Mouse (Mus musculus) neural tube, embryonic 13.5 days (tissue): ENCODE data around the gene Pcgf1. TPM values are rescaled to one million over a fixed set of nuclear protein-coding genes. Genes with fewer than 3 reads are reported as not detected.

Experiments used
- ATAC-seq: fragments of 200-750 bp; cut with Nextera tagmentation; 2 replicates; pipeline ENCODE4 v1.8.0; 2017; ENCODE audit warnings: low read depth, mild to moderate bottlenecking, moderate TSS enrichment, moderate library complexity
- H3K27ac ChIP-seq: fragments of 300-500 bp; sonication (generic); replicated peaks from 2 replicates; pipeline ENCODE4 v1.5.1; 2015; ENCODE audit warnings: moderate library complexity, mild to moderate bottlenecking, inconsistent platforms
- H3K27me3 ChIP-seq: fragments of 300-500 bp; sonication (generic); 2 replicates; pipeline ENCODE4 v1.6.1; 2015; ENCODE audit warnings: mild to moderate bottlenecking, inconsistent platforms
- H3K36me3 ChIP-seq: fragments of 300-500 bp; sonication (generic); 2 replicates; pipeline ENCODE4 v1.6.1; 2015; ENCODE audit warnings: mild to moderate bottlenecking, inconsistent platforms
- H3K4me1 ChIP-seq: fragments of 300-500 bp; sonication (generic); replicated peaks from 2 replicates; pipeline ENCODE4 v1.6.1; 2015; ENCODE audit warnings: inconsistent platforms
- H3K4me2 ChIP-seq: fragments of 300-500 bp; sonication (generic); 2 replicates; pipeline ENCODE4 v1.6.1; 2015; ENCODE audit warnings: inconsistent platforms, mild to moderate bottlenecking, moderate library complexity
- H3K4me3 ChIP-seq: fragments of 300-500 bp; sonication (generic); 2 replicates; pipeline ENCODE4 v1.5.1; 2015; ENCODE audit warnings: mild to moderate bottlenecking, inconsistent platforms
- H3K9ac ChIP-seq: fragments of 300-500 bp; sonication (generic); 2 replicates; pipeline ENCODE4 v1.6.1; 2015; ENCODE audit warnings: moderate library complexity, mild to moderate bottlenecking, inconsistent platforms
- H3K9me3 ChIP-seq: fragments of 300-500 bp; sonication (generic); 2 replicates; pipeline ENCODE4 v1.6.1; 2016; ENCODE audit warnings: inconsistent platforms
- WGBS: fragments of 180-500 bp; shearing (Covaris S2); methylation state at CpG from one replicate; pipeline ENCODE4 v1.1.7; 2015; 5-methylcytosine and 5-hydroxymethylcytosine counted together
- polyA plus RNA-seq: library from polyadenylated mRNA; unstranded; fragments of >200 nt; fragmentation: Nextera tagmentation; extraction: Ambion mirVana; gene quantifications from 2 replicates; pipeline ENCODE4 v1.2.1, GENCODE M21; 2015

Pcgf1 gene
- polyA plus RNA-seq, 1 experiment from 2014 or later, result 55.2 TPM

GRCm38 (mm10) chr6:83108762-83109668 is 31.3 kb downstream of the Pcgf1 start, which contains the start of gene Mrpl53:
Mrpl53 (plus strand) TSS chr6:83109040.
- peaks cover 19% of the 10 kb centered on the region for H3K36me3 ChIP-seq
- under 1% methylated on average over 76 of the region's 76 CpGs for WGBS
- H3K27ac ChIP-seq, result peak within 1 kb of the TSS; percentile 88
- H3K4me1 ChIP-seq, result peaks cover 25% of the 10 kb centered on the region
- H3K4me2 ChIP-seq, result peak within 1 kb of the TSS; percentile 93
- peak; percentile 85 for ATAC-seq
- H3K4me3 ChIP-seq, result peak within 1 kb of the TSS; percentile 90
- no peaks in the 10 kb centered on the region for H3K9me3 ChIP-seq
- H3K9ac ChIP-seq, result peak within 1 kb of the TSS; percentile 91
- H3K27me3 ChIP-seq, result no peaks in the 10 kb centered on the region

- no peak overlapping the region for H3K27ac ChIP-seq
- H3K36me3 ChIP-seq, result peaks cover 13% of the 10 kb centered on the region
- no peak overlapping the region for H3K4me2 ChIP-seq
- no peak overlapping the region for H3K9ac ChIP-seq
- no peaks in the 10 kb centered on the region for H3K9me3 ChIP-seq
- no peaks in the 10 kb centered on the region for H3K27me3 ChIP-seq
- no peak for ATAC-seq
- WGBS, result 90% methylated on average over 4 of the region's 4 CpGs
- H3K4me1 ChIP-seq, result peaks cover 43% of the 10 kb centered on the region
- no peak overlapping the region for H3K4me3 ChIP-seq
These were observed 34.0 kb downstream of the Pcgf1 start for GRCm38 (mm10) chr6:83111510-83112136.

- H3K4me1 ChIP-seq, result peaks cover 57% of the 10 kb centered on the region
- H3K9ac ChIP-seq, result peak within 1 kb of the TSS; percentile 91
- H3K4me2 ChIP-seq, result peak within 1 kb of the TSS; percentile 99
- peak within 1 kb of the TSS; percentile 82 for H3K27ac ChIP-seq
- ATAC-seq, result peak; percentile 86
- peak within 1 kb of the TSS; percentile 83 for H3K4me3 ChIP-seq
- no peaks in the 10 kb centered on the region for H3K9me3 ChIP-seq
- peaks cover 41% of the 10 kb centered on the region for H3K36me3 ChIP-seq
- H3K27me3 ChIP-seq, result no peaks in the 10 kb centered on the region
- WGBS, result 1% methylated on average over 53 of the region's 58 CpGs
These were observed 37.5 kb downstream of the Pcgf1 start, which contains the start of gene Mogs for GRCm38 (mm10) chr6:83115011-83115671. Mogs (plus strand) TSS chr6:83115496.

- Histone ChIP-seq H3K27ac (peak overlapping the region; percentile 82), H3K4me3 (peak overlapping the region; percentile 83), H3K9ac (peak overlapping the region; percentile 91), H3K27me3 (no peaks in the 10 kb centered on the region), H3K4me1 (peaks cover 59% of the 10 kb centered on the region), H3K9me3 (no peaks in the 10 kb centered on the region), H3K4me2 (peak overlapping the region; percentile 99), H3K36me3 (peaks cover 41% of the 10 kb centered on the region)
- ATAC-seq, result peak; percentile 45
- 3% methylated on average over 32 of the region's 48 CpGs for WGBS
These were observed 38.2 kb downstream of the Pcgf1 start for GRCm38 (mm10) chr6:83115682-83116372.

- Histone ChIP-seq H3K9ac (peak overlapping the region; percentile 91), H3K27me3 (no peaks in the 10 kb centered on the region), H3K4me2 (peak overlapping the region; percentile 99), H3K4me1 (peaks cover 60% of the 10 kb centered on the region), H3K4me3 (peak overlapping the region; percentile 83), H3K36me3 (peaks cover 33% of the 10 kb centered on the region), H3K27ac (peak overlapping the region; percentile 82; the same call in 1 of the 2 replicates), H3K9me3 (no peaks in the 10 kb centered on the region)
- WGBS, result 79% methylated on average over 11 of the region's 11 CpGs
- no peak for ATAC-seq
These were observed 38.9 kb downstream of the Pcgf1 start for GRCm38 (mm10) chr6:83116373-83117164.

DNA sequence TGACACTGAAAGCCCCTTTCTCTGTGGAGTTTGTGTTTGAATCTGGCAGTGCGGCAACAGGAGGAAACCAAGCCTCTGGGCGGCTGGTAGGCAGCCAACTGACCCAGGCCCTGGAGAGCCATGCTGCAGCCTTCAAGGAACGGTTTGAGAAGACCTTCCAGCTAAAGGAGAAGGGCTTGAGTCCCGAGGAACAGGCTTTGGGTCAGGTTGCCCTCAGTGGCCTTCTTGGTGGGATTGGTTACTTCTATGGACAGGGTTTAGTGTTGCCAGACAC is 39.4 kb downstream of the Pcgf1 start:
- Histone ChIP-seq H3K27ac (no peak overlapping the region), H3K4me2 (peak overlapping the region; percentile 99), H3K4me3 (peak overlapping the region; percentile 83), H3K9me3 (no peaks in the 10 kb centered on the region), H3K36me3 (peaks cover 32% of the 10 kb centered on the region), H3K4me1 (peaks cover 60% of the 10 kb centered on the region), H3K9ac (peak overlapping the region; percentile 91; the same call in 1 of the 2 replicates), H3K27me3 (no peaks in the 10 kb centered on the region)
- WGBS, result 92% methylated on average over 4 of the region's 4 CpGs
- no peak for ATAC-seq

DNA sequence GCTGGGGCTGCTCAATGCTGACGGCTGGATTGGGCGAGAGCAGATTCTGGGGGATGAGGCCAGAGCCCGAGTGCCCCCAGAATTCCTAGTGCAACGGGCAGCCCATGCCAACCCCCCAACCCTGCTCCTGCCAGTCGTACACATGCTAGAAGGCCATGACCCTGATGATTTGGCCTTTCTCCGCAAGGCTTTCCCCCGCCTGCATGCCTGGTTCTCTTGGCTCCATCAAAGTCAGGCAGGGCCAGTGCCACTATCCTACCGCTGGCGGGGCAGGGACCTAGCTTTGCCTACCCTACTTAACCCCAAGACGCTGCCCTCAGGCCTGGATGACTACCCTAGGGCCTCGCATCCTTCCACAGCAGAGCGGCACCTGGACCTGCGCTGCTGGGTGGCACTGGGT is 39.9 kb downstream of the Pcgf1 start:
- ATAC-seq, result no peak
- no peaks in the 10 kb centered on the region for H3K27me3 ChIP-seq
- H3K27ac ChIP-seq, result no peak overlapping the region; the same call in 1 of the 2 replicates
- H3K9me3 ChIP-seq, result no peaks in the 10 kb centered on the region
- peaks cover 66% of the 10 kb centered on the region for H3K4me1 ChIP-seq
- H3K9ac ChIP-seq, result no peak overlapping the region
- WGBS, result 90% methylated on average over 13 of the region's 13 CpGs
- no peak overlapping the region for H3K4me3 ChIP-seq
- H3K4me2 ChIP-seq, result no peak overlapping the region
- H3K36me3 ChIP-seq, result peaks cover 32% of the 10 kb centered on the region

GRCm38 (mm10) chr6:83118369-83118768 is 40.7 kb downstream of the Pcgf1 start:
- no peak overlapping the region for H3K9ac ChIP-seq
- peaks cover 32% of the 10 kb centered on the region for H3K36me3 ChIP-seq
- ATAC-seq, result no peak
- H3K4me3 ChIP-seq, result no peak overlapping the region
- WGBS, result 84% methylated on average over 11 of the region's 11 CpGs
- H3K4me2 ChIP-seq, result no peak overlapping the region
- no peaks in the 10 kb centered on the region for H3K27me3 ChIP-seq
- H3K27ac ChIP-seq, result no peak overlapping the region
- H3K9me3 ChIP-seq, result no peaks in the 10 kb centered on the region
- H3K4me1 ChIP-seq, result peaks cover 73% of the 10 kb centered on the region

- H3K27ac ChIP-seq, result no peak overlapping the region
- peak overlapping the region; percentile 78 for H3K4me2 ChIP-seq
These were observed 41.4 kb downstream of the Pcgf1 start for GRCm38 (mm10) chr6:83118825-83119733.

GRCm38 (mm10) chr6:83119734-83120051 is 42.0 kb downstream of the Pcgf1 start:
- Histone ChIP-seq H3K4me3 (peak overlapping the region; percentile 64), H3K9ac (peak overlapping the region; percentile 91), H3K9me3 (no peaks in the 10 kb centered on the region), H3K27me3 (no peaks in the 10 kb centered on the region), H3K27ac (no peak overlapping the region; the same call in 1 of the 2 replicates), H3K4me1 (peaks cover 80% of the 10 kb centered on the region), H3K36me3 (peaks cover 32% of the 10 kb centered on the region), H3K4me2 (peak overlapping the region; percentile 78)
- no peak for ATAC-seq
- WGBS, result 73% methylated on average over 7 of the region's 7 CpGs

More at GRCm38 (mm10) chr6:83118825-83119733, 41.4 kb downstream of the Pcgf1 start:
- Histone ChIP-seq H3K4me1 (peaks cover 80% of the 10 kb centered on the region), H3K9me3 (no peaks in the 10 kb centered on the region), H3K27me3 (no peaks in the 10 kb centered on the region), H3K4me3 (peak overlapping the region; percentile 64), H3K9ac (peak overlapping the region; percentile 91), H3K36me3 (peaks cover 32% of the 10 kb centered on the region)
- WGBS, result 84% methylated on average over 14 of the region's 14 CpGs
- ATAC-seq, result no peak
